Mouse (Mus musculus): Measurements from ENCODE around the gene Wfdc1.

Wfdc1 gene

DNA sequence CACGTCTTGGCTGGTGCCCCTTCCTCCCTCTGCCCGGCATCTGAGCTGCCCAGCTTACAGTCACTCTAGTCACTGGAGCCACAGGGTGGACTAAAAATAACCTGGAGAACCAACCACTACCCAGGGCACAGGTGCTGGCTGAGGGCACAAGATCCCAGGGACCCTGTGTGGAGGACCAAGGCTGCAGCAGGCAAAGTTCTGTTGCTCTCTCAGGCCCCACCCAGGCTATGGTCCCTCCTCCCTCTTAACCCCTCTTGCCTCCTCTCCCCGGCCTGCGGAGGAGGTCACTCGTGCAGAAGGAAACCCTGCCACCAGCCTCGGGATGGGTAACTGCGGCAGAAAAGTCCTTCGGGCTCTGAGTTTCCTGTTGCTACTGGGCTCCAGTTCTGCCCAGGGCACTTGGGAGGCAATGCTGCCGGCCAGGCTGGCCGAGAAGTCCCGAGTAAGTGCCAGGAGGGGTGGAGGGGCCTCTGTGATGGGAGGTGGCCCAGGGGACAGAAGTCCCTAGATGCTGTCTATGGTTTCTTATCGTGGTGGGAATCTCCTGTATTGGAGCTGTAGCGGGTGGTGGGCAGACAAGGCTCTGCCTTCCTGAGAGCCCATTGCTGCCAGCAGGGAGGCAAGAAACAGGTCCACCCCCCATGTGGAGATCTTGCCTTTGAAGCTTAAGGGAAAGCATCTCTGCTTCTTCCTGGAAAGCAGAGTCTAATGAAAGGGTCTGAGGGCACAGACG is at the start of gene Wfdc1:
Gene Wfdc1 (plus strand): TSS at position 147 of the 733 bp plus-strand sequence.
- no peak for DNase-seq

DNA sequence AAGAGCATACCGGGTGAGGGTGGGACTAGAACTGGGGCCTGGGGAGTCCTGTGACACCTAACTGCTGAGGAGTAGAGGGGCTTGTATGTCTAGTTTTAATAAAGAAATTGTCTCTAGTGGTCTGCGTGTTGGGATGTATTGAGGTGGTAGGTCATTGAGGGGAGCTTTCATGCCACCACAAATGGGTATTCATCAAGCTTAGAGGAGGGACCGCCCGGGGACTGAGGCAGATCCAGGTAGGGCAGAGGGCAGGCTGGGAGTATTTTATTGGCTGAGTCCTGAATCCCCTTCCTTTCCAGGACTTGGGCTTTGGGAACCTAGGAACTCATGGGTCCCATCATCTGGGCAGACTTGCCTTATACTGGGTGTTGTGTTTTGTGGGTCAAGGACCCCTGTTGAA is 49.4 kb upstream of the Wfdc1 start:
- no peak for DNase-seq

DNA sequence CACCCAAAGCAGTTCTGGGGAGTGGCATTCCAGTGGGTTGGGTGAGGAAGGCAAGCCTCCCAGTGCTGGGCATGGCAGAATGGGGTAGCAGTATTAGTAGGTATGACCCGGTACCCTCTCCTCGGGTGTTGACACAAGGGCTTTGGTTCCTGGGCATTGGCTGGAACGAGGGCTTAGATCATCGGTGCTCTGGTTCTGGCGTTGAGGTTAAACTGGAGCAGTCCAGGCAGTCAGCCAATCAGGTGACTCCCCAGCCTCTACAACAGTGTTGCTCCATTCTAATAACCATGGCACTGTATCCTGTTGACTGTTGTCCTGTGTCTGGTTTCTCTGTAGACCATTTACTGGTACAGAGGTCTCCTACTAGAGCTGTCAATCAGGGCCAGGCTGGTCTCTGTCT is 48.6 kb upstream of the Wfdc1 start:
- DNase-seq: no peak

DNA sequence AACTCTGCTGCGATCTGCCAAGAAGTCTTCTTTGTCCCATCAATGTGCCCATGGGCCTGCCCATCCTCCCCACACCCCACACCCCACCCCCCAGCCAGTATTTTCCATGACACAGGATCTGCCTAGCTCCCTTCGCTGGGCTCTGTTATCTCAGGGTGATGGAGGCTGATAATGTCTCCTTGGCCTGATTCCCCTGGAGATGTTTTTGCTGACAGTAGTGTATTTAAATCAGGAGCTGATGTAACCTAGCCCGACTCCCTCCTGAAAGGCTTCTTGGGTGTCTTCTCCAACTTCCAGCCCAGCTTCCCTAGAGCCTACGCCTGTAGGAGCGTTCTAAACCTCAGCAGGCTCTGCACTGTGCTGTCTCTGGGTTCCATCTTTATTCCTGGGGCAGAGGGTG is 47.3 kb upstream of the Wfdc1 start:
- DNase-seq: no peak

DNA sequence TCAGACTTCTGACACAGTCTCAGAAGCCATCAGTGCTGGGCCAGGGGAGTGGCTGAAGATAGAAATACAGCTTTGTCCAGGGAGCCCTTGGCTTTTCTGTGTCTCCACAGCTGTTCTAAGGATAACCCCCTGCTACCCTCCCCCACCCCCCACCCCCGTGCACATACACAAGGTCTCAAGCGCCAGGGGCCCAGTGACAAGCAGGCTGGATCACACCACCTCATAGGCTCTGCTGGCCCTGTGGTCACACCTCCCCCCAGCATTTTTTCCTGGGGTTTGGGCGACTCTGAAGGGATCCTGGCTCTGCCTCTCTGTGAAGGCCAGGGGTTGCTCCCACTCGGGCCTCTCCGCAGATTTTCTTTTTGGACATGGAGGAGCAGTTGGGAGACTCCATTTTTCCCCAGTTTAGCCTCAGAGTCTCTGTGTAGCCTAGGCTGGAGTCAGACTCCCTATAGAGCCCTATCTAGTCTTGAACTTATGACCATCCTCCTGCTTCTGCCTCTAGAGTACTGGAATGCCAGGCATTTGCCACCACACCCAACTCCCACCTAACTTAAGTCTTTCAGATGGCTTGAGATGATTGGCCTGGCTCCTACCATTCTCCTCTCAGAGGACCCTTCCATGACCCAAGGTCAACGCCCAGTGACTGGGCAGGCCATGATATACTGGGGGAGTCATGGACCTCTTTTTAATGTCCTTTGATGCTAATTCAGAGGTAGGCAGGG is 45.9 kb upstream of the Wfdc1 start:
- DNase-seq: no peak

DNA sequence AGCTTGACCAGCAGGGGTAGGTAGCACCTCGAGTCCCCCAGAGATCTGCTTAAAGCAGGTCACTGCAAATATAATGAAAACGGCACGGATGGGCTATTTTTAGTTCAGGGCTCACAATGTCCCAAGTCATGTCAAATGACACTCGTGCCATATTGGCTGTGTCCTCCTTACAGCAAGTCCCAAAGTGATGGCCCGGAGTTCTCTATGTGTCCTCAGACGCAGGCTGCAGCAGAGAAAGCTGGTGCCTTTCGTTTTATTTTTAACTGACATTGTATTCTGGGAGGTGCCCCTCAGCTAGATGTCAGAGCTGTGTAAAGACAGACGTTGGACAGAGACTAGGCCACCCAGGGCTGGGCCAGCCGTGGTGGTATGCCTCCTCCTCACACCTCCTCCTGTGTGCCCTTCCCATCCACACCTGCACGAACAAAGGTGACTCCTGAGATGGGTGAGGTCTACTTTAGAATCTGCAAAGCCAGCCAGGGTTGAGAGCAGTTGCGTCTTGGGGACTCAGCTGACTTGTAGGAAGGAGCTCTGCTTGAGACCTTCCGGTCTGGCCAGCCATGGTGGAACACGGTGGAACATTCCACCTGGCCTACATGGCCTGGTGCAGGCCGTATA is 45.2 kb upstream of the Wfdc1 start:
- DNase-seq: no peak

DNA sequence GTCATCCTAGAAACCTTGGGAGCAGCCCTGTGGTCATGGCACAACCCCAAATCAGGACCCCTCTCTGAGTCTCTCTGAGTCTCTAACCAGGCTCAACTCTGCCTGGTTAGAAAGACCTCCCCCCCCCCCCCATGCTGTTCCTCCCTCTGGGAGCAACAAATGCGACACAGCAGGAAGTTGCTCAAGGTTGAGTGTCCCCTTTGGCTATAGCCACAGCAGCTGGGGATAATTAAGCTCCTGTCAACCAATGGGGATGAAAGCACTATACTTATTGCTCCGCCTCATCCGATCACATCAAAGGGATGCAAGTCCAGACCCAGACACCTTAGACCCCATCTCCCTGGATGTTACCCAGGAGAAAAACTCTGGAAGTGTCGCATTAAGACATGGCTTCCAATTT is 43.6 kb upstream of the Wfdc1 start:
- DNase-seq: no peak

DNA sequence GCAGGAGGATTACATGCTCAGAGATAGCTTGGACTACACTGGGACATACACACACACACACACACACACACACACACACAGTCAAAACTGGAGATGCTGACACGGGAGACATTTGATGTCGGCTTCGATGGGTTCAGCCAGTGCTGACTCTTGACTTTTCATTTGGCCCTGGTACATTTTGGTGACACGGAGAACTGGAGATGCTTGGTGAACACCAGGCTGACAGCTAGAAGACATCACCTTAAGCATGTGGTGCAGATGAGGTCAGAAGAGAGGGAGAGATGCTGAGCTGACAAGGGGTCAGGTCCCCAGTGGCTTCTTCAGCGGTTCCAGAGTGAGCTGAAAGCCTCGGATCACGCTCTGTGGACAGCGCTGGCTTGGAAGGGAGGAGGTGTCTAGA is 43.1 kb upstream of the Wfdc1 start:
- DNase-seq: no peak

DNA sequence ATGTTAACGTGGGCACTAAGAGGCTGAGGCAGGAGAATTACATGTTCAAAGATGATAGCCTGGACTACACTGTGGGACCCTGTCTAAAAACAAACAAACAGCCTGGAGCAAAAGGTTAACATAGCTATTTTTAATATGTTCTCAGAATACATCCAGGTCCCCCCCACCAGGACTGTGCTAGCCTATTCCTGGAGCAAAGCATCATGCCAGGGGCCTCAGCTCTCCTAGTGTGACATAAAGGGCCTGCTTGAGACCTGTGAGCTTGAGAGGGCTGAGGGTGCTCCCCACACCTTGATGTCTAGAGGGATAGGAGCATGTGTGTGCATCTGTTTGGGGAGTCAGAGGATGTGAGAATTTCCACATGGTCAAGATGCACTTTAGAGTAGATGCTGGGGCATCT is 42.4 kb upstream of the Wfdc1 start:
- no peak for DNase-seq

DNA sequence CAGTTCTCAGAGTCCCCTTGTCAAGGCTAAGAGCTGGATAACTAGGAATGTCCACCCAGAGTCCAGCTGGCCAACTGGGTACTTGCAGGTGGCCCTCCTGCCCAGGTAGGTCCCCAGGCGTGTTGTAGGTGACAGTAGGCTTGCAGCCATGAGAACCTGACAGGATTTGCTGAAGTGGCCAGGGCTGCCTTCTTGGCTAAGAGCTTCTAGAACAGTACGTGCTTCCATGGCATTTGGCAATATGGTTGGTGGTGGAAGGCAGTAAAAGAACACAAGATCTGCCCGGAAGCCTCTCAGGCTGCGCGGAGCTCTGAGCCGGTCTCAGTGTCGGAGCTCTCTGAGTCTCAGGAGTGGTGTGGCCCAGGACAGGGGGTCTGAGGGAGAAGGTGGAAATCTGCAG is 41.2 kb upstream of the Wfdc1 start:
- no peak for DNase-seq

DNA sequence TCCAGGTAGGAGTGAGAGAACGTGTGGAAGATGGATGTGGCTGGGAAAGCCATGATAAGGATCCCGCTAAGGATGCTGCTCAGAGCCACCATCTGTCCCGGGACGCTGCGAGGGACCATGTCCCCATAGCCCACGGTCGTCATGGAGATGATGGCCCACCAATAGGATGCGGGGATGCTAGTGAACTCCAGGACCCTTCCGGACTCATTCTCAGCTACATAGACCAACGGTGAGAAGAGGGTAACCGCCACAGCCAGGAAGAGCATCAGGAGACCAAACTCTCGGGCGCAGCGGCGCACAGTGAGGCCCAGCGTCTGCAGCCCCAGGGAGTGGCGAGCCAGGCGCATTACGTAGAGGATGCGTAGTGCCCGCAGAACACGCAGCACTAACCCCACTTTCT is 40.4 kb upstream of the Wfdc1 start:
- DNase-seq: no peak

DNA sequence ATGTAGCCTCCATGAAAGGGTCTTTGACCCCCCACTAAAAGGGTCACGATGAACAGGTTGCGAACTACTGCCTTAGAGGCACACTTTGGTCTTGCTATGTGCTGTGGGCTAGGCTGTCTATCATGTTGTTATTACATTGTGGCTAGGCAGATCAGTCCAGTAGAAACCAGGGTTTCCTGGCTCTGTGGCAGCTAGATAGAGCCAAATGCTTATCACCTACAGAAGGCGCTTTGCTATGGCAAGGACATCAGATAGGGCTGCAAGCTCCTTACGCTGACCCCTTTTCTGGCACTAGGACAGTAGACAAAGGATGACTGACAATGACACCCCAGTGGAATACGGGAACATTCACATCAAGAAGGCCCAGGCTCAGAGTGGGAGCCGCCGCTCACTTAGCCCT is 39.0 kb upstream of the Wfdc1 start:
- DNase-seq: no peak

DNA sequence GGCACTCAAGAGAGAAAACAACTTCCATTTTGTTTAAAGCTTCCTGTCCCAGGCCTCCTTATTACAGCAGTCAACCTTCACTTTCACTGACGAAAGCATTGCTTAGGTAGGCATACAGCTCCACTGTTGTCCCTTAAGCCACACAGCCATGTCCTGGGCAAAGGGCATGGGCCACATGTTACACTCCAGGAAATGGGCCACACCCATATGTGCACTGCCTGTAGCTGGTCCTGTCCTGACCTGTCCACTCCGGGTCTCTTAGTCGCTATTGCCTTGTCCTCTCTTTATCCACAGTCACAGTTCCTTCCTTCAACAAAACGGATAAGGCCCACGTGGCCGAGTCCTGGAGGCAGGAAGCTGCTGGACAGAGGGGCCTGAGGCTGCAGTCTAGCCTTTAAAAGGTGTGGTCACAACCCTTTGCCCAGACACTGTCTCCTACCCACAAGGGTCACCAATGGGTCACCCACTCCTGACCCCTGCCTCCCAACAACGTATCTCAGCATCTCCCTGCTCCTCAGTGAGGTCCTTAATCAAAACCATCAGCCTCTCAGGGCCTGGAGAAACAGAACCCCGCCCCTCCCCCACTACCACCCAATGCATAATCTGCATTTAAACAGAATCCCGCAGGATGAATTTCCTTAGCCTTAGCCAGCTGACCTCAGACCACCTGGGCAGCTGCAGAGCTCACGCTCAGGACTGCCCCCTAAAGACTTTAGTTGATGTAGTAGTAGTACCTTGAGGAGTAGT is 38.4 kb upstream of the Wfdc1 start:
- DNase-seq: no peak

DNA sequence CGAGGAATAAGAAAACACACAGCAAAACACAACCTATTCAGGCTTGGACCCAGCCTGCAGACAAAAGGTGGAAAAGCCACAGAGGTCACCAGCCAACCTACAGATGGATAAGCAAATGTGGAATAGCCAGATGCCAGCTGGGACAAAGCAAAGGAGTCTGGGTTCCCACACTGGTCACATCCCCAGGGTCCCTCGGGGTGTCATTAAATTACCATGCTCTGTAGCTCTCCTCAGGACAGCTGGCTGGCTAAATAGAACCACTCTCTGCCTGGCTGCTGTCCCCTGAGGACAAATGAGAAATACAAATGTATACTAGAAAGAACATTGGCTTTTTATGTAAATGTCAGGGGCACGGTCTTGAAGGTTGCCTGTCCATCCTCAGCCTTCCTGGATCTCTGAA is 35.3 kb upstream of the Wfdc1 start:
- DNase-seq: no peak

DNA sequence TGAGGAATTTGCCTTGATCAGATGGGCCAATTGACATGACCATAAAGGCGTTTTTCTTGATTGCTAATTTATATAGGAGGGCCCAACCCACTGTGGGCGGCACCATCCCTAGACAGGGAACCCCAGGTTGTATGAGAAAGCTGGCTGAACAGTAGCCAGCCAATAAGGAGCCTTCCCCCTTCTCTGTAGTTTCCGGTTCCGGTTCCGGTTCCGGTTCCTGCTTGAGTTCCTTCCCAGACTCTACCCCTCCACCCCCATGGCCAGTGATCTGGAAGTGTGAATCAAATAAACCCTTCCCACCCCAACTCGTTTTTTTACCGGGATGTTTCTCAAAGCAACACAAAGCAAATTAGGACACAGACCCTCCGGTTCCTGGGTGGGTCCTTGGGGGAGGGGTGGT is 33.9 kb upstream of the Wfdc1 start:
- DNase-seq: no peak

DNA sequence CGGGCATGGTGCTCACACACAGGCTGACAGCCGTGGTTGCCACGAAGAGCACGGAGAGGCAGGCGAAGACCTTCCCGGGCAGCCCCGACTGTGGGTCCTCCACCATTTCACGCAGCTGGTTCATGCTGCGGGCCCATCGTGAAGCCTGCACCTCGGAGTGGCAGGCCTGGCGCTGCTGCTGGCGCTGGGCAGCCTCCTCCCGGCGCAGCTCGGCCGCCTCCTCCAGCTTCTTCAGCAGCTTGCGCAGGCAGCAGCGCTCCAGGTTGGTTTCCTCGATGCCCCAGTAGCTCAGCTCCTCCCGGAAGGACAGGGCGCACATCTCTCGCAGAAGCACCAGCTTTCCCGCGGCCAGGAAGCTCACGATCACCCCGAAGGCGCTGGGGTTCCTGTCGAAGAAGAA is 33.3 kb upstream of the Wfdc1 start:
- no peak for DNase-seq

DNA sequence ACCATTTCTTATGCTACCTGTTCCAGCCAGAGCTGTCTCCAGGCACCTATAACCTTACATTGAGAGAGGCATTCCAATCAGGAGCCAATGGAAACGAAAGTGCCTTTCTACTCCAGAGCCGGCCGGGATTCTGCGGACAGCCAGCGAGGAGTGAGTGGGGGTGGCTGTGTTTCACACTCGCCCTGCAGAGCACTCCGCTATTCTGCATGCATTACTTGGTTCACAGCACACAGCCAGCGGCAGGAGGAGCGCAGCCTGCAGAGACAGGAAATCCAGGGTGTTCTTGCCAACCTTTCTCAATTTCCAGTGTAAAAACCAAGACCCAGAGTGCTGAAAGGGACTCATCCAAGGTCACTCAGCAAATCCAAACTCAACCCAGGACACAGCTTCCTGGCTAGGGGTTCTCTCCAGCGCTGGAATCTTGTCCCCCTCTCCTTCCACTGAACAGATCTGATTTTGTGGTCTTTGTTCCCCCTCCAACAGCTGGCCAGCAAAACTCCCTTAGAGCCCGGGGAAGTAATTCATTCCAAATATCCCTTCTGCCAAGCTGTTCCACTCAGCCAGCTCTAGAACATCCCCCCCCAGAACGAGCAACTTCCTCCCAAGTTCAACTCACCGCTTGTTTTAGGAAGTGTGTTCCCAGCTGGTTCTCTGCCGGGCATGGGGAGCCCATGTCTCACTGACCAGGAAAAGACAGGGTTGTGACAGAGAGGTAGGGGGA is 31.4 kb upstream of the Wfdc1 start:
- no peak for DNase-seq

DNA sequence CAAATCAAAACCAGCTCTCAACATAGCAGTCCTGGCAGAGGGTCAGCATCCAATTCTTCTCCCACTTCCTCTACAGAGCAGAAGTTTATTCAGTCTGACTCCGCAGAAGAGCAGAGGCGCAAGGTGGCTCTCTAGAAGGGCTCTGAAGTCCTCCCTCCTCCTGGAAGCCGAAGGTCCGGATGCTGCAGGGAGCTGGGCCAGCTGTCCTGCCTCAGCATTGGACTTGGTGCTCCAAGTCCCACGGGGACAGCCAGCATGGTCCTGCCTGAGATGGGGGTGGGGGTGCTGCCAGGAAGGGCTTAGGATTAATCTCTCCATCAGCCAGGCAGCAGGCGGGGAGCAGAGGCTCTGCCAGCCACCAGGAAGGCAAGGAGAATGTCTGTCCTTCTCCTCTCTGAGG is 30.8 kb upstream of the Wfdc1 start, which contains the start of gene Kcng4:
Gene Kcng4 (minus strand): TSS at position 303 of the 400 bp plus-strand sequence.
- DNase-seq: no peak

DNA sequence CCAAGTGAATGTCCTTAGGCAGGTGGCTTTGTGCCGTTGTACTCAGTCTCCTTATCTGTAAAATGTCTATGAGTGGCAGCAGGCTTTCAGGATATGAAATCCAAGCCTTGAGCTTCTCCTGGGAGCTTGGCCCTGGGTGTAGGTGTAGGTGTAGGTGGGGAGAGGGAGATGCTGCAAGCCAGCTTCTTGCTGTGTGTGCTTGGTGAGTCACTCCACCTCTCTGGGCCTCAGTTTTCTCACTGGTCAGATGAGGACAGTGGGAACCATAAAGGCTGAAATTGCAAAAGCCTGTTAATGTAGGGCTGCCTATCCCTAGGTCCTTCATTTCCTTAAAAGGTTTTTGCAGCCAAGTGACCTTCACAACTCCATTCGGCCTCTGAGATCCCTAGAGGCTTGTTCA is 30.2 kb upstream of the Wfdc1 start:
- no peak for DNase-seq

DNA sequence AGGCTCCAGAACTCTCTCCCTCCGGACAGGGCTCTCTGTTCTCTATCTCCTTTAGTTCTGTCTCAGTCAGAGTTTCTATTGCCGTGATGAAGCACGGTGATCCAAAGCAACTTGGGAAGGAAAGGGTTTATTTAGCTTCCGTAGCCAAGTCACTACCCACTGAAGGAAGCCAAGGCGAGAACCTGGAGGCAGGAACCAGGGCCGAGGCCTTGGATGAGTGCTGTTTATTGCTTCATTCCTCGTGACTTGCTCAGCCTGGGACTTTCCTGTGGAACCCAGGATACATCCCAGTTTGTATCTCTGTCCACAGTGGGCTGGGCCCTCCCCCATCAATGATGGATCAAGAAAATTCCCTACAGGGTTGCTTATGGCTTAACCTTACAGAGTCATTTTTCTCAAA is 29.4 kb upstream of the Wfdc1 start:
- no peak for DNase-seq

DNA sequence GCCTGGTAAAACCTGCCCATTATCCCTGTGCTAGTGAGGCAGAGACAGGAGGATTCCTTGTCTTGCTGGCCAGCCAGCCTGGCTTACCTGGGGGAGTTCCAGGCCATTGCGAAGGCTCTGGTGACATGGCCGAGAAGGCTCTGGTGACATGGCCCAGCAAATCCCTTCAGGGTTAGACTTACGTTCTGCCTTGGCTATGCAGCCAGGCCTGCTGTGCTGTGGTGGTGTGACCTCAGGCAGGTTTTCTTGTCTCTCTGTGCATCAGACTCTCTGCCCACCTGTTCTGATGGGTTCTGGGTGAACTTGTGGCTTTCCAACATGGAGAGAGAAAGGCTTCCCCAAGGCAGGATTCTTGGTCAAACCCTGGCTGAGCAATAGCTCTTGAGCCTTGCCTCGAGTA is 28.8 kb upstream of the Wfdc1 start:
- DNase-seq: no peak

DNA sequence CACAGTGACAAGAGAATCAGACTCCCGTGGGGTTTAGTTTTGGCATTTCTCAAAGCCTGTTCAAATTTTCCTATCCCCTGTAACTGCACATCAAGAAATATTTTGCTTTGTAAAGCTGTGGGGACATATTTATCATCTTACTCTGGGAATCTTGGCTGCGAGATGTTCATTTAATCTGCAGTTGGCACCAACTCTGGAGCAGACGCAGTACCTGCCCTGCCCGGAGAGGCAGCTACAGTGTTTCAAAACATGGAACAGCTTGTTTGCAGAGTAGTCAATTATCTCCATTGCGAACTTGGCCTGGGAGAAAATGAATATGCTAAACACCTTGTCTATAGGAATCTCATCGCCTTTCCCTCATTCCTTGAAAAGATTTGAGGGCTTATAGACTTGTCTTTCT is 27.9 kb upstream of the Wfdc1 start:
- no peak for DNase-seq

DNA sequence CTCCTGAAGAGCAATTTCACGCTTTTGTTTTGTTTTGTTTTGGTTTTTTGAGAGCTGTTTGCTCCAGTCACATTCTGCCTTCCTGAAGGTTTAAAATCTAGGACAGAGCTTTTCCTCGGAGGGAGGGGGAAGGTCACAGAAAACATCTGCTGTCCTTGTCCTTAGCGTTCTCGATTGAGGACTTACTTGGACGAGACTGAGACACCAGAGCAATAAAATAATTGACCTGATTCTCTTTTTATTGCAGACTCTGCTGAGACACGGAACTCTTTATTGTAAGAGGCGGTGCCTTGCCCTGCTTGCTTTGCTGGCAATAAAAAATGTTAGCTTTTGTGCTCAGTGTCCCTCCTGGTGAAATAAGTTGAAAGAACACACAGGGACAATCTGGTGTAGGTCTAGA is 26.4 kb upstream of the Wfdc1 start:
- DNase-seq: no peak
